ENCODE assay signal across 9 mouse cellular contexts in genomic region chr1:82596864-82597596, GRCm38 (mm10). TPM values are rescaled to one million over a fixed set of nuclear protein-coding genes. Genes with fewer than 3 reads are reported as not detected.
DNase-seq lines count a peak whose midpoint lies in the region; ATAC-seq lines count a peak whose summit lies in the region.
"Had no signal": no experiment of that assay in that cellular context is flagged by ENCODE, and none has a peak within 500 bp of the region (broad histone marks: within the 10 kb centered on the region; RNA-seq: fewer than 3 reads in every experiment).

No protein-coding gene starts in this region.

- H3K9ac ChIP-seq in lung, embryonic 16.5 days (ENCODE audit: low read length) = no peak overlapping the region
- no peak overlapping the region for H3K9ac ChIP-seq in forebrain, embryonic 11.5 days (ENCODE audit: low read length)

- H3K27me3 ChIP-seq in lung, embryonic 16.5 days (ENCODE audit: control insufficient read depth, insufficient read depth, low read depth, low read length) = no peaks in the 10 kb centered on the region
- no peaks in the 10 kb centered on the region for H3K27me3 ChIP-seq in forebrain, embryonic 11.5 days (ENCODE audit: control insufficient read depth, insufficient read depth, low read length)

- peak; percentile 92 for ATAC-seq in lung, embryonic 16.5 days (ENCODE audit: low read depth)
- no peak for ATAC-seq in CD4-positive, CD25-positive, alpha-beta regulatory T cell, adult 4 months
- ATAC-seq in forebrain, embryonic 11.5 days (replicated peaks; ENCODE audit: low FRiP score) = no peak

- H3K4me3 ChIP-seq in lung, embryonic 16.5 days (ENCODE audit: low read length) = no peak overlapping the region
- no peak overlapping the region for H3K4me3 ChIP-seq in forebrain, embryonic 11.5 days (ENCODE audit: low read depth, low read length)

- H3K27ac ChIP-seq in lung, embryonic 16.5 days (ENCODE audit: low read length) = no peak overlapping the region
- no peak overlapping the region for H3K27ac ChIP-seq in forebrain, embryonic 11.5 days (ENCODE audit: low read depth, low read length)

- no peaks in the 10 kb centered on the region for H3K36me3 ChIP-seq in lung, embryonic 16.5 days (ENCODE audit: control insufficient read depth, insufficient read depth, low read length)
- H3K36me3 ChIP-seq in forebrain, embryonic 11.5 days (ENCODE audit: control insufficient read depth, insufficient read depth, low read length) = no peaks in the 10 kb centered on the region

- no peak overlapping the region for H3K4me2 ChIP-seq in lung, embryonic 16.5 days (ENCODE audit: low read depth, low read length)
- no peak overlapping the region for H3K4me2 ChIP-seq in forebrain, embryonic 11.5 days (ENCODE audit: low read depth, low read length, severe bottlenecking)

- 22% methylated on average over 6 of the region's 6 CpGs for WGBS in lung, embryonic 16.5 days
- WGBS in forebrain, embryonic 11.5 days = 89% methylated on average over 6 of the region's 6 CpGs

- no peaks in the 10 kb centered on the region for H3K9me3 ChIP-seq in lung, embryonic 16.5 days (ENCODE audit: control insufficient read depth, low read length)
- no peaks in the 10 kb centered on the region for H3K9me3 ChIP-seq in forebrain, embryonic 11.5 days (ENCODE audit: control insufficient read depth, low read length)

- intact Hi-C loops in gastrocnemius, postnatal 14 days (cut with DNase I; ENCODE audit: low total_unique reads) = no loop called here

- peaks cover 8% of the 10 kb centered on the region for H3K4me1 ChIP-seq in lung, embryonic 16.5 days (replicated peaks; ENCODE audit: control insufficient read depth, insufficient read depth, low read length)
- H3K4me1 ChIP-seq in forebrain, embryonic 11.5 days (replicated peaks; ENCODE audit: control insufficient read depth, insufficient read depth, low read length) = no peaks in the 10 kb centered on the region

- DNase-seq in gastrocnemius, postnatal 14 days = peak; percentile 35
- DNase-seq in gastrocnemius, adult 18-20 months (ENCODE audit: low spot score) = no peak
- DNase-seq in Muller cell, postnatal 12 days (ENCODE audit: inconsistent ontology term) = peak; percentile 66
- DNase-seq in embryo, embryonic 11.5 days (ENCODE audit: low read depth, low spot score) = peak; percentile 35
- no peak for DNase-seq in layer of hippocampus, adult 9-11 months
- no peak for DNase-seq in forebrain, embryonic 11.5 days (ENCODE audit: low spot score)
- DNase-seq: retina, postnatal 1 day had no signal

RNA-seq across cellular contexts. Expression of gene Col4a3, which starts 10.3 kb away (rescaled TPM):
- total RNA-seq in gastrocnemius, postnatal 14 days (2021) = 1 to 10 TPM; 1.4 to 1.9 TPM
- under 1 TPM; 0.50 to 0.59 TPM for total RNA-seq in gastrocnemius, adult 18-20 months (2021)
- 7.0 and 7.1 TPM in 2 replicates for polyA plus RNA-seq in lung, embryonic 16.5 days (2015; fragmentation: Nextera tagmentation; extraction: Ambion mirVana)
- not detected for polyA plus RNA-seq in CD4-positive, CD25-positive, alpha-beta regulatory T cell, adult 4 months (2017; shearing (Covaris generic))
- 0.08 and 0.28 TPM in 2 replicates for polyA plus RNA-seq in forebrain, embryonic 11.5 days (2014; fragmentation: Nextera tagmentation; extraction: Ambion mirVana)

RNA-seq across cellular contexts. Expression of gene Col4a4, which starts 10.4 kb away (rescaled TPM):
- 1 to 10 TPM; 2.1 to 2.6 TPM for total RNA-seq in gastrocnemius, postnatal 14 days (2021)
- 1 to 10 TPM; 1.0 to 1.3 TPM for total RNA-seq in gastrocnemius, adult 18-20 months (2021)
- 11.9 and 13.1 TPM in 2 replicates for polyA plus RNA-seq in lung, embryonic 16.5 days (2015; fragmentation: Nextera tagmentation; extraction: Ambion mirVana)
- polyA plus RNA-seq in CD4-positive, CD25-positive, alpha-beta regulatory T cell, adult 4 months (2017; shearing (Covaris generic)) = under 1 TPM; 0.08 to 0.23 TPM
- 0.12 and 0.21 TPM in 2 replicates for polyA plus RNA-seq in forebrain, embryonic 11.5 days (2014; fragmentation: Nextera tagmentation; extraction: Ambion mirVana)

Comparison
In these comparisons a context has a peak if more than half of its experiments do, and no peak if none do; other contexts are left out.
1. DNase-seq: peak in gastrocnemius, postnatal 14 days (single experiment), Muller cell, postnatal 12 days (single experiment) and embryo, embryonic 11.5 days (single experiment); none in gastrocnemius, adult 18-20 months (single experiment), layer of hippocampus, adult 9-11 months (single experiment) and forebrain, embryonic 11.5 days (single experiment).
2. RNA of gene Col4a4, which starts 10.4 kb away (polyA plus RNA-seq): 11.9 to 13.1 TPM in lung, embryonic 16.5 days; 0.08 to 0.23 TPM in CD4-positive, CD25-positive, alpha-beta regulatory T cell, adult 4 months and 0.12 to 0.21 TPM in forebrain, embryonic 11.5 days; every median in the first group is over 10 times any median in the second.